Mouse (Mus musculus) intestine, postnatal 0 days (tissue): ENCODE measurements around the gene Eif5. TPM values are rescaled to one million over a fixed set of nuclear protein-coding genes. Genes with fewer than 3 reads are reported as not detected.
A peak's percentile ranks its signal among the peaks of the same experiment; 100 is the strongest.

ENCODE experiments used
- ATAC-seq: fragments of 200-750 bp; cut with Nextera tagmentation; 2 replicates; pipeline ENCODE4 v1.8.0; 2017; ENCODE audit warnings: mild to moderate bottlenecking, moderate TSS enrichment, moderate library complexity
- H3K27ac ChIP-seq: fragments of 300-500 bp; sonication (generic); 2 replicates; pipeline ENCODE4 v1.5.1; 2014; ENCODE audit warnings: mild to moderate bottlenecking, low read depth, low read length, moderate library complexity
- H3K27me3 ChIP-seq: fragments of 300-500 bp; sonication (generic); replicated peaks from 2 replicates; pipeline ENCODE4 v1.6.1; 2014; ENCODE audit warnings: low read length, mixed read lengths; ENCODE audit not compliant: control insufficient read depth, insufficient read depth
- H3K36me3 ChIP-seq: fragments of 300-500 bp; sonication (generic); 2 replicates; pipeline ENCODE4 v1.6.1; 2014; ENCODE audit warnings: mild to moderate bottlenecking, moderate library complexity; ENCODE audit not compliant: control insufficient read depth, insufficient read depth
- H3K4me1 ChIP-seq: fragments of 300-500 bp; sonication (generic); replicated peaks from 2 replicates; pipeline ENCODE4 v1.6.1; 2014; ENCODE audit warnings: antibody characterized with exemption, low read length, mixed read lengths; ENCODE audit not compliant: control insufficient read depth, insufficient read depth
- H3K4me2 ChIP-seq: fragments of 300-500 bp; sonication (generic); replicated peaks from 2 replicates; pipeline ENCODE4 v1.6.1; 2014; ENCODE audit warnings: low read depth, mild to moderate bottlenecking, moderate library complexity
- H3K4me3 ChIP-seq: fragments of 300-500 bp; sonication (generic); 2 replicates; pipeline ENCODE4 v1.5.1; 2014; ENCODE audit warnings: low read depth, low read length
- H3K9ac ChIP-seq: fragments of 300-500 bp; sonication (generic); 2 replicates; pipeline ENCODE4 v1.6.1; 2014; ENCODE audit warnings: mild to moderate bottlenecking, low read depth, low read length
- H3K9me3 ChIP-seq: fragments of 300-500 bp; sonication (generic); 2 replicates; pipeline ENCODE4 v1.6.1; 2016; ENCODE audit warnings: mixed run types; ENCODE audit not compliant: control insufficient read depth
- CTCF ChIP-seq: sonication (generic); IDR thresholded peaks from 2 replicates; pipeline ENCODE4 v1.5.1; 2016; ENCODE audit warnings: low read depth, mild to moderate bottlenecking, control low read depth, antibody characterized with exemption, moderate library complexity
- WGBS: fragments of 180-500 bp; shearing (Covaris S2); extraction: QIAGEN DNeasy Blood & Tissue Kit; methylation state at CpG from one replicate; pipeline ENCODE4 v1.1.7; 2014; 5-methylcytosine and 5-hydroxymethylcytosine counted together
- polyA plus RNA-seq: library from polyadenylated mRNA; unstranded; fragments of >200 nt; fragmentation: Nextera tagmentation; extraction: Ambion mirVana; gene quantifications from 2 replicates; pipeline ENCODE4 v1.2.1, GENCODE M21; 2015

The Eif5 gene
- polyA plus RNA-seq, 1 experiment from 2014 or later = 632 TPM

- H3K27ac ChIP-seq = no peak overlapping the region
- H3K4me2 ChIP-seq = no peak overlapping the region
- no peak for ATAC-seq
- no peaks in the 10 kb centered on the region for H3K4me1 ChIP-seq
- H3K4me3 ChIP-seq = no peak overlapping the region
- no peaks in the 10 kb centered on the region for H3K27me3 ChIP-seq
- H3K36me3 ChIP-seq = no peaks in the 10 kb centered on the region
- no peak overlapping the region for H3K9ac ChIP-seq
- TF ChIP-seq CTCF = no peak
- WGBS = 74% methylated on average over 1 of the region's 1 CpGs
- H3K9me3 ChIP-seq = no peaks in the 10 kb centered on the region
Observed at GRCm38 (mm10) chr12:111583058-111583457, 45.2 kb downstream of the Eif5 start.

- Histone ChIP-seq H3K27ac (no peak overlapping the region), H3K36me3 (no peaks in the 10 kb centered on the region)
Observed at GRCm38 (mm10) chr12:111584401-111584800, 46.6 kb downstream of the Eif5 start.

GRCm38 (mm10) chr12:111587252-111587651 is 49.4 kb downstream of the Eif5 start:
- H3K36me3 ChIP-seq = no peaks in the 10 kb centered on the region
- ATAC-seq = peak; percentile 78
- peak overlapping the region; percentile 10; the same call in 1 of the 2 replicates for H3K4me2 ChIP-seq
- no peak overlapping the region for H3K4me3 ChIP-seq
- 44% methylated on average over 12 of the region's 12 CpGs for WGBS
- no peaks in the 10 kb centered on the region for H3K9me3 ChIP-seq
- H3K27ac ChIP-seq = no peak overlapping the region
- no peak overlapping the region for H3K9ac ChIP-seq
- no peaks in the 10 kb centered on the region for H3K27me3 ChIP-seq
- TF ChIP-seq CTCF = no peak
- no peaks in the 10 kb centered on the region for H3K4me1 ChIP-seq

More at GRCm38 (mm10) chr12:111584401-111584800, 46.6 kb downstream of the Eif5 start:
- H3K9me3 ChIP-seq = no peaks in the 10 kb centered on the region
- H3K4me1 ChIP-seq = no peaks in the 10 kb centered on the region
- H3K4me2 ChIP-seq = no peak overlapping the region
- H3K27me3 ChIP-seq = no peaks in the 10 kb centered on the region
- 54% methylated on average over 1 of the region's 1 CpGs for WGBS
- no peak overlapping the region for H3K9ac ChIP-seq
- ATAC-seq = no peak
- no peak overlapping the region for H3K4me3 ChIP-seq
- TF ChIP-seq CTCF = no peak

- peaks cover 20% of the 10 kb centered on the region for H3K36me3 ChIP-seq
- H3K9ac ChIP-seq = no peak overlapping the region
- no peak overlapping the region for H3K4me3 ChIP-seq
- no peak for TF ChIP-seq CTCF
- no peak overlapping the region for H3K27ac ChIP-seq
- no peak for ATAC-seq
- H3K4me1 ChIP-seq = no peaks in the 10 kb centered on the region
- 69% methylated on average over 14 of the region's 14 CpGs for WGBS
- H3K4me2 ChIP-seq = no peak overlapping the region
- no peaks in the 10 kb centered on the region for H3K27me3 ChIP-seq
- no peaks in the 10 kb centered on the region for H3K9me3 ChIP-seq
Observed at GRCm38 (mm10) chr12:111592407-111593021, 54.7 kb downstream of the Eif5 start.

DNA sequence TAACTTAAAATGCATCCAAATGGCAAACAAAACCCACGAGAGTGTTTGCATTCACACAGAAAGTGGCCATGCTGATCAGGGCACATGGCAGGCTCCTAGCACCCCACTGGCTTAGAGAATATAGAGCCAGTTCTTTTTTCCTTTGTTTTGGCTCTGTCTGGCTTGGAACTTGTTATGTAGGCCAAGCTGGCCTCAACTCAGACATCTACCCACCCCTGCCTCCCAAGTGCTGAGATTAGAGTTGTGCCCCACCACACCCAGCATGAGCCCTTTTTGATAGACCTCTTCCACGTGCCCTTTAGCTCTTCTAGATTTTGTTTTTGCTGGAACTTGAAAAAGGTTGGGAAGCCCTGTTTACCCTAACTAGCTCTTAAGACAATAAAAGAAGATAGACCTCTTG is 56.0 kb downstream of the Eif5 start:
- no peak for ATAC-seq
- 81% methylated on average over 2 of the region's 2 CpGs for WGBS

More for the DNA sequence above, 56.0 kb downstream of the Eif5 start:
- Histone ChIP-seq H3K4me1 (no peaks in the 10 kb centered on the region), H3K27me3 (no peaks in the 10 kb centered on the region), H3K36me3 (peaks cover 28% of the 10 kb centered on the region), H3K27ac (no peak overlapping the region), H3K9me3 (no peaks in the 10 kb centered on the region), H3K9ac (no peak overlapping the region), H3K4me2 (no peak overlapping the region), H3K4me3 (no peak overlapping the region)
- TF ChIP-seq CTCF = no peak

Other genes with a start within 250 kb of the Eif5 start
- gene Cdc42bpb, start 160.3 kb upstream of the Eif5 start, polyA plus RNA-seq = 26.4 and 27.2 TPM in 2 replicates
- 2.2 and 2.8 TPM in 2 replicates for gene Lbhd2, start 131.2 kb upstream of the Eif5 start, polyA plus RNA-seq
- 163 and 172 TPM in 2 replicates for gene Exoc3l4, start 121.0 kb upstream of the Eif5 start, polyA plus RNA-seq
- gene Tnfaip2, start 95.5 kb upstream of the Eif5 start, polyA plus RNA-seq = 10.5 and 10.8 TPM in 2 replicates
- gene Gm266, start 52.2 kb upstream of the Eif5 start, polyA plus RNA-seq = 7.3 and 8.6 TPM in 2 replicates
- 24.7 and 25.5 TPM in 2 replicates for gene Mark3, start 36.5 kb downstream of the Eif5 start, polyA plus RNA-seq
- 628 and 645 TPM in 2 replicates for gene Ckb, start 134.3 kb downstream of the Eif5 start, polyA plus RNA-seq
- 5.6 TPM in 2 replicates for gene Trmt61a, start 140.1 kb downstream of the Eif5 start, polyA plus RNA-seq
- 29.6 and 32.1 TPM in 2 replicates for gene Bag5, start 175.2 kb downstream of the Eif5 start, polyA plus RNA-seq
- 42.6 and 44.8 TPM in 2 replicates for gene Apopt1, start 175.2 kb downstream of the Eif5 start, polyA plus RNA-seq
- gene Klc1, start 220.8 kb downstream of the Eif5 start, polyA plus RNA-seq = 42.9 and 45.7 TPM in 2 replicates